Mouse (Mus musculus) MEL (cell line): Measurements from ENCODE around the gene Dop1b. TPM values are rescaled to one million over a fixed set of nuclear protein-coding genes. Genes with fewer than 3 reads are reported as not detected.
A peak's percentile ranks its signal among the peaks of the same experiment; 100 is the strongest.
"Not testable (repeated sequence)": the region's sequence is repeated elsewhere in the genome, so short reads cannot be mapped to it uniquely, and the experiment has no call there.

Experiments used
- DNase-seq: peaks from one replicate; pipeline ENCODE4 v3.0.0; 2011; ENCODE audit warnings: low read depth, low spot score
- H3K27ac ChIP-seq: 2 replicates; pipeline ENCODE4 v1.5.1; 2012; ENCODE audit warnings: low read depth, mild to moderate bottlenecking, control low read depth, low read length, moderate library complexity; ENCODE audit not compliant: control insufficient read depth
- H3K27me3 ChIP-seq, 2 experiments: fragments of 150-350 bp in 1 of 2; sonication (generic) in 1 of 2; 2 replicates each; pipeline ENCODE4 v1.6.1; 2012; ENCODE audit warnings: low read length in 2 of 2, mild to moderate bottlenecking in 2 of 2, improper control_type of control experiment in 1 of 2, moderate library complexity in 1 of 2; ENCODE audit not compliant: insufficient read depth in 2 of 2, control insufficient read depth in 1 of 2
- H3K36me3 ChIP-seq, 2 experiments: 2 replicates each; pipeline ENCODE4 v1.6.1; 2012 to 2014; ENCODE audit warnings: low read length in 2 of 2, improper control_type of control experiment in 1 of 2, inconsistent platforms in 1 of 2, mild to moderate bottlenecking in 1 of 2; ENCODE audit not compliant: insufficient read depth in 2 of 2, control insufficient read depth in 1 of 2
- H3K4me1 ChIP-seq, 2 experiments: fragments of 150-350 bp in 1 of 2; sonication (generic) in 1 of 2; 2 replicates each; pipeline ENCODE4 v1.6.1; 2012; ENCODE audit warnings: low read length in 2 of 2, improper control_type of control experiment in 1 of 2, mild to moderate bottlenecking in 1 of 2; ENCODE audit not compliant: insufficient read depth in 2 of 2, control insufficient read depth in 1 of 2
- H3K4me3 ChIP-seq, 2 experiments: fragments of 150-350 bp in 1 of 2; sonication (generic) in 1 of 2; 2 replicates each; pipeline ENCODE4 v1.5.1; 2012; ENCODE audit warnings: low read depth in 2 of 2, low read length in 2 of 2, mild to moderate bottlenecking in 2 of 2, moderate library complexity in 2 of 2, control low read depth in 1 of 2, improper control_type of control experiment in 1 of 2; ENCODE audit not compliant: control insufficient read depth in 1 of 2, insufficient read depth in 1 of 2
- H3K79me2 ChIP-seq: 2 replicates; pipeline ENCODE4 v1.6.1; 2012; ENCODE audit warnings: mild to moderate bottlenecking, low read length, moderate library complexity; ENCODE audit not compliant: control insufficient read depth, poor library complexity, insufficient read depth
- H3K9ac ChIP-seq: 2 replicates; pipeline ENCODE4 v1.6.1; 2012; ENCODE audit warnings: low read depth, mild to moderate bottlenecking, control low read depth, low read length, moderate library complexity; ENCODE audit not compliant: control insufficient read depth, poor library complexity, severe bottlenecking
- H3K9me3 ChIP-seq: fragments of 150-350 bp; sonication (generic); replicated peaks from 2 replicates; pipeline ENCODE4 v1.6.1; 2012; ENCODE audit warnings: mild to moderate bottlenecking, low read length, improper control_type of control experiment, moderate library complexity; ENCODE audit not compliant: insufficient read depth
- BHLHE40 ChIP-seq: IDR thresholded peaks from 2 replicates; pipeline ENCODE4 v1.6.1; 2012; ENCODE audit warnings: low read depth, mild to moderate bottlenecking, inconsistent platforms, low read length, improper control_type of control experiment, borderline replicate concordance
- CHD2 ChIP-seq: IDR thresholded peaks from 2 replicates; pipeline ENCODE4 v1.6.1; 2011; ENCODE audit warnings: low read length, improper control_type of control experiment
- CTCF ChIP-seq, 3 experiments: IDR thresholded peaks in 2 of 3; conservative IDR thresholded peaks in 1 of 3; 2 replicates each; pipeline ENCODE4 v1.5.1; 2011 to 2012; ENCODE audit warnings: low read length in 3 of 3, low read depth in 2 of 3, mild to moderate bottlenecking in 2 of 3, improper control_type of control experiment in 1 of 3, inconsistent platforms in 1 of 3, mixed read lengths in 1 of 3, moderate library complexity in 1 of 3; ENCODE audit not compliant: control insufficient read depth in 1 of 3, insufficient read depth in 1 of 3, poor library complexity in 1 of 3, severe bottlenecking in 1 of 3
- ELF1 ChIP-seq: IDR thresholded peaks from 2 replicates; pipeline ENCODE4 v1.6.1; 2014; ENCODE audit warnings: low read depth, mild to moderate bottlenecking, inconsistent platforms, low read length, improper control_type of control experiment, moderate library complexity
- HCFC1 ChIP-seq: IDR thresholded peaks from 2 replicates; pipeline ENCODE4 v1.6.1; 2012; ENCODE audit warnings: low read depth, mild to moderate bottlenecking, inconsistent platforms, low read length, improper control_type of control experiment, moderate library complexity
- MAFK ChIP-seq: IDR thresholded peaks from 2 replicates; pipeline ENCODE4 v1.6.1; 2011; ENCODE audit warnings: low read depth, mild to moderate bottlenecking, low read length, improper control_type of control experiment, borderline replicate concordance
- MAX ChIP-seq: IDR thresholded peaks from 2 replicates; pipeline ENCODE4 v1.6.1; 2011; ENCODE audit warnings: low read length, improper control_type of control experiment
- MXI1 ChIP-seq: IDR thresholded peaks from 2 replicates; pipeline ENCODE4 v1.6.1; 2011; ENCODE audit warnings: mild to moderate bottlenecking, low read depth, low read length, improper control_type of control experiment
- MYB ChIP-seq: IDR thresholded peaks from 2 replicates; pipeline ENCODE4 v1.6.1; 2011; ENCODE audit warnings: mild to moderate bottlenecking, low read depth, low read length, improper control_type of control experiment
- POLR2A ChIP-seq, 2 experiments: IDR thresholded peaks; 2 replicates each; pipeline ENCODE4 v1.6.1; 2011 to 2012; ENCODE audit warnings: low read length in 2 of 2, mild to moderate bottlenecking in 2 of 2, control low read depth in 1 of 2, improper control_type of control experiment in 1 of 2, low read depth in 1 of 2, moderate library complexity in 1 of 2; ENCODE audit not compliant: control insufficient read depth in 1 of 2, insufficient read depth in 1 of 2, poor library complexity in 1 of 2
- POLR2AphosphoS5 ChIP-seq: IDR thresholded peaks from 2 replicates; pipeline ENCODE4 v1.6.1; 2012; ENCODE audit warnings: low read depth, borderline replicate concordance, mild to moderate bottlenecking, inconsistent platforms, low read length, moderate library complexity, mixed read lengths
- RAD21 ChIP-seq: IDR thresholded peaks from 2 replicates; pipeline ENCODE4 v1.6.1; 2011; ENCODE audit warnings: mild to moderate bottlenecking, low read depth, low read length, improper control_type of control experiment
- RCOR1 ChIP-seq: IDR thresholded peaks from 2 replicates; pipeline ENCODE4 v1.6.1; 2012; ENCODE audit warnings: low read depth, mild to moderate bottlenecking, inconsistent platforms, low read length, improper control_type of control experiment
- SMC3 ChIP-seq: IDR thresholded peaks from 2 replicates; pipeline ENCODE4 v1.6.1; 2011; ENCODE audit warnings: low read depth, low read length, improper control_type of control experiment
- TCF12 ChIP-seq: IDR thresholded peaks from 2 replicates; pipeline ENCODE4 v1.6.1; 2014; ENCODE audit warnings: low read depth, mild to moderate bottlenecking, inconsistent platforms, low read length, improper control_type of control experiment, moderate library complexity
- USF1 ChIP-seq: IDR thresholded peaks from 2 replicates; pipeline ENCODE4 v1.6.1; 2014; ENCODE audit warnings: low read depth, mild to moderate bottlenecking, inconsistent platforms, low read length, improper control_type of control experiment, moderate library complexity
- ZMIZ1 ChIP-seq: IDR thresholded peaks from 2 replicates; pipeline ENCODE4 v1.6.1; 2012; ENCODE audit warnings: low read depth, mild to moderate bottlenecking, inconsistent platforms, low read length, improper control_type of control experiment, moderate library complexity
- polyA plus RNA-seq, 2 experiments: library from polyadenylated mRNA; stranded (reverse) in 1 of 2; unstranded in 1 of 2; fragments of >175 nt in 1 of 2; fragments of >200 nt in 1 of 2; gene quantifications; 2 replicates each; pipeline versions ENCODE4 v1.2.1 to v1.2.4; 2012; ENCODE audit warnings: low replicate concordance in 2 of 2, low read depth in 1 of 2; ENCODE audit not compliant: insufficient read length in 2 of 2, insufficient read depth in 1 of 2, missing spikeins in 1 of 2
- total RNA-seq: library from RNA; depleted of rRNA; stranded (reverse); fragments of 300-350 nt; gene quantifications from 2 replicates; pipeline ENCODE4 v1.2.3, GENCODE M21; 2012

The Dop1b gene
- total and polyA plus RNA-seq, 3 experiments, result 5.8 to 11.3 TPM; not detected in 1

DNA sequence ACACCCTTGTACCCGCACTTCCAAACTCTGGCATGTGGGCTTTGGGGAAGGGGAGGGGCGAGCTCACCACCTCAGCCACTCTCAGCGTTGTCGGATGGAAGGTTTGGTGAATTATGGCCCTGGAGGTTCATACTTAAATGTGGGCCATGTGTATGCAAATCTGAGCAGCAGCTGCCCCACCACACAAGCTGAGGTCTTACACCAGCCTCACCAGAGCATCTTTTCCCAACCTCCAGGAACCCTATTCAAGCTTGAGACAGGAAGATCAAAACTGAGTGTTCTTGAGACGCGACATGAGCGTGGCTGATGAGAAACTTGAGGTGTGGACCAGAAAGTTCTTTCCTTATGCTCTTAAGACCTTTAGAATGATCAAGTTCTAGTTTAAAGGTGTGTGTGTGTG lies 27.3 kb upstream of the Dop1b start:
- Histone ChIP-seq H3K4me3 (no peak overlapping the region), H3K9ac (no peak overlapping the region), H3K79me2 (no peaks in the 10 kb centered on the region), H3K36me3 (no peaks in the 10 kb centered on the region), H3K27me3 (peaks cover 0 to 2% of the 10 kb centered on the region in 2 experiments; a peak in 1 of 4 replicates), H3K9me3 (no peaks in the 10 kb centered on the region), H3K27ac (no peak overlapping the region), H3K4me1 (no peaks in the 10 kb centered on the region)
- TF ChIP-seq USF1, result no peak
- TF ChIP-seq HCFC1, result no peak
- TF ChIP-seq CHD2, result no peak
- TF ChIP-seq ZMIZ1, result no peak
- TF ChIP-seq MAX, result no peak
- no peak for TF ChIP-seq MXI1
- TF ChIP-seq SMC3, result no peak
- TF ChIP-seq TCF12, result no peak
- no peak for TF ChIP-seq CTCF (IDR thresholded peaks at IDR 0.05 in 2 of 3, conservative IDR thresholded peaks at IDR 0.05 in 1 of 3; ENCODE audit: control insufficient read depth in 1 of 3, insufficient read depth in 1 of 3, low read depth in 2 of 3, low read length in 3 of 3, poor library complexity in 1 of 3, severe bottlenecking in 1 of 3)
- TF ChIP-seq MAFK, result no peak
- TF ChIP-seq BHLHE40, result no peak
- TF ChIP-seq MYB, result no peak
- TF ChIP-seq POLR2AphosphoS5, result no peak
- TF ChIP-seq POLR2A (IDR thresholded peaks at IDR 0.05; ENCODE audit: control insufficient read depth in 1 of 2, insufficient read depth in 1 of 2, low read depth in 1 of 2, low read length in 2 of 2, poor library complexity in 1 of 2), result no peak
- no peak for TF ChIP-seq ELF1
- TF ChIP-seq RCOR1, result no peak
- DNase-seq, result no peak

DNA sequence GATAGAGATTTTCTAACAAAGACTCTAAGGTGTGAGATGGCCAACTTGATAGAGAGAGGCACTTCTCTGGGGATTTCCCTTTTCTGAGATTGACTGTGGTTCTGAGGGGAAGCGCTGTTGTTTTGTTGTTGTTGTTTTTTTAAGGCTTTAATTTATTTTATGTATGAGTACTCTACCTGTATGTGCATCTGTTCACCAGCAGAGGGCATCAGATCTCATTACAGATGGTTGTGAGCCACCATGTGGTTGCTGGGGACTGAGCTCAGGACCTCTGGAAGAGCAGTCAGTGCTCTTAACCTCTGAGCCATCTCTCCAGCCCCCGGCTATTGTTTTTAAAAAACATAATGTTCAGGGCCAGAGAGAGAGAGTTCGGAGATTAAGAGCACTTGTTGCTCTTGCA lies 25.9 kb upstream of the Dop1b start:
- H3K9ac ChIP-seq, H3K36me3 ChIP-seq, H3K4me3 ChIP-seq, H3K79me2 ChIP-seq, H3K27ac ChIP-seq, H3K27me3 ChIP-seq, H3K4me1 ChIP-seq: not testable (repeated sequence)
- peak; percentile 32 for DNase-seq
- TF ChIP-seq RAD21 (peak; percentile 18), SMC3 (peak; percentile 44), CTCF (IDR thresholded peaks at IDR 0.05 in 2 of 3, conservative IDR thresholded peaks at IDR 0.05 in 1 of 3; ENCODE audit: control insufficient read depth in 1 of 3, insufficient read depth in 1 of 3, low read depth in 2 of 3, low read length in 3 of 3, poor library complexity in 1 of 3, severe bottlenecking in 1 of 3) (peak in 2 of 3 experiments; percentile 22 to 60; a peak in 4 of 6 replicates), MXI1 (0 out of 2 replicates have a peak, but pooled peaks have one; percentile 20)
- TF ChIP-seq, all 39 proteins: peak for 4; not testable (repeated sequence) for 35
- H3K9me3 ChIP-seq, result not testable (repeated sequence)
